Mouse (Mus musculus) lung, embryonic 16.5 days (tissue): Measurements from ENCODE around the gene Tcp11l1. TPM values are rescaled to one million over a fixed set of nuclear protein-coding genes. Genes with fewer than 3 reads are reported as not detected.

Source experiments
- ATAC-seq: fragments of 200-750 bp; cut with Nextera tagmentation; 2 replicates; pipeline ENCODE4 v1.8.0; 2017; ENCODE audit warnings: low read depth, mild to moderate bottlenecking, moderate library complexity
- H3K27ac ChIP-seq: fragments of 300-500 bp; sonication (generic); 2 replicates; pipeline ENCODE4 v1.5.1; 2014; ENCODE audit warnings: mild to moderate bottlenecking, control low read depth, low read length
- H3K27me3 ChIP-seq: fragments of 300-500 bp; sonication (generic); 2 replicates; pipeline ENCODE4 v1.6.1; 2014; ENCODE audit warnings: low read depth, low read length, mixed read lengths; ENCODE audit not compliant: control insufficient read depth, insufficient read depth
- H3K36me3 ChIP-seq: fragments of 300-500 bp; sonication (generic); 2 replicates; pipeline ENCODE4 v1.6.1; 2014; ENCODE audit warnings: low read length; ENCODE audit not compliant: control insufficient read depth, insufficient read depth
- H3K4me1 ChIP-seq: fragments of 300-500 bp; sonication (generic); replicated peaks from 2 replicates; pipeline ENCODE4 v1.6.1; 2014; ENCODE audit warnings: low read length, mixed read lengths; ENCODE audit not compliant: control insufficient read depth, insufficient read depth
- H3K4me2 ChIP-seq: fragments of 300-500 bp; sonication (generic); 2 replicates; pipeline ENCODE4 v1.6.1; 2014; ENCODE audit warnings: low read depth, low read length, control low read depth
- H3K4me3 ChIP-seq: fragments of 300-500 bp; sonication (generic); 2 replicates; pipeline ENCODE4 v1.5.1; 2014; ENCODE audit warnings: mild to moderate bottlenecking, low read length, control low read depth
- H3K9ac ChIP-seq: fragments of 300-500 bp; sonication (generic); 2 replicates; pipeline ENCODE4 v1.6.1; 2014; ENCODE audit warnings: low read length, control low read depth
- H3K9me3 ChIP-seq: fragments of 300-500 bp; sonication (generic); 2 replicates; pipeline ENCODE4 v1.6.1; 2016; ENCODE audit warnings: low read length; ENCODE audit not compliant: control insufficient read depth
- WGBS: fragments of 180-500 bp; shearing (Covaris S2); extraction: QIAGEN DNeasy Blood & Tissue Kit; methylation state at CpG from one replicate; pipeline ENCODE4 v1.1.7; 2014; 5-methylcytosine and 5-hydroxymethylcytosine counted together
- polyA plus RNA-seq: library from polyadenylated mRNA; unstranded; fragments of >200 nt; fragmentation: Nextera tagmentation; extraction: Ambion mirVana; gene quantifications from 2 replicates; pipeline ENCODE4 v1.2.1, GENCODE M21; 2015

The Tcp11l1 gene
- polyA plus RNA-seq, 1 experiment from 2014 or later = 22.8 TPM

- H3K9me3 ChIP-seq = no peaks in the 10 kb centered on the region
- no peak overlapping the region for H3K4me3 ChIP-seq
- H3K27me3 ChIP-seq = no peaks in the 10 kb centered on the region
- ATAC-seq = no peak
- peaks cover 19% of the 10 kb centered on the region for H3K36me3 ChIP-seq
- no peaks in the 10 kb centered on the region for H3K4me1 ChIP-seq
- no peak overlapping the region for H3K27ac ChIP-seq
- no peak overlapping the region for H3K9ac ChIP-seq
- no peak overlapping the region for H3K4me2 ChIP-seq
- 82% methylated on average over 6 of the region's 6 CpGs for WGBS
Observed at GRCm38 (mm10) chr2:104669122-104669804, 42.7 kb downstream of the Tcp11l1 start.

- Histone ChIP-seq H3K27ac (no peak overlapping the region), H3K4me1 (no peaks in the 10 kb centered on the region), H3K27me3 (no peaks in the 10 kb centered on the region), H3K9me3 (no peaks in the 10 kb centered on the region), H3K4me3 (no peak overlapping the region), H3K9ac (no peak overlapping the region), H3K4me2 (no peak overlapping the region), H3K36me3 (peaks cover 38% of the 10 kb centered on the region)
- WGBS = 62% methylated on average over 8 of the region's 8 CpGs
- ATAC-seq = no peak
Observed at GRCm38 (mm10) chr2:104663372-104664100, 48.4 kb downstream of the Tcp11l1 start.

- H3K36me3 ChIP-seq = peaks cover 27% of the 10 kb centered on the region
- no peak for ATAC-seq
- WGBS = 73% methylated on average over 1 of the region's 1 CpGs
Observed at GRCm38 (mm10) chr2:104658659-104659058, 53.3 kb downstream of the Tcp11l1 start.

DNA sequence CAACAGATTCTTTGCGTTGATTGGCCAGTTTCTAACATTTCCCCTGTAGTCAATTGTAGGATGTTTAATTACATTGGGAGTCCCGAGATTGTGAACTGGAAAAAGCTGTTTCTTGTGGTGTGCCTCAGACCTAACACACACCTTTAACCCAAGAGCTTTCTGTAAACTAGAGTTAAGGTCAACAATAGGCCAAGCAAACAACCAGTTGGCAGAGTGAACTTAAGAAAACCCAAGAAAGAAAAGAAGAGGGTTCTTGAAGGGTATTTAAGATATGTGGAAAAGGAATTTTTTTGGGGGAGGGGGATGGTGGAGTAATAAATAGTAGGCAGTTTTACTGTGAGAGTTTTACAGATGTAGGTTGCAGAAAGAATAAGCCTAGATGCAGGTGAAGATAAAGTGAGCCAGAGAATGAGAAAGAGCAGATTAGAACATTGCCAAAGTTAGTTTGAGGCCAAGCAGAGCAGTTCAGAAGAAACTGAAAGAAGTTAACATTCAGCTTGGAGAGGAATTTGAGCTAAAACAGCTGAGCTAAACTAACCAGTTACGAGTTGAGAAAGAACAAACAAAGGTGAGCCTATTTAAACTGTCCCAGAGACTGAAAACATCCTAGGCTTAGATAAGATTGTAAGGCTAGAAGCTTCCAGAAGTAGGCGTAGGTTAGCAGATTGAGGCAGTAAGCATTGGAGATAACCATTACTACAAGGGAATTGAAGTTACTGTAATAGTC is 95.8 kb downstream of the Tcp11l1 start:
- Histone ChIP-seq H3K4me2 (no peak overlapping the region), H3K4me3 (no peak overlapping the region), H3K9me3 (no peaks in the 10 kb centered on the region), H3K36me3 (peaks cover 2% of the 10 kb centered on the region; the same call in 1 of the 2 replicates), H3K4me1 (no peaks in the 10 kb centered on the region), H3K27ac (peak overlapping the region; percentile 48; the same call in 1 of the 2 replicates), H3K9ac (no peak overlapping the region), H3K27me3 (no peaks in the 10 kb centered on the region)
- ATAC-seq = peak; percentile 52; the same call in 1 of the 2 replicates
- 62% methylated on average over 4 of the region's 4 CpGs for WGBS

More at GRCm38 (mm10) chr2:104658659-104659058, 53.3 kb downstream of the Tcp11l1 start:
- H3K9ac ChIP-seq = no peak overlapping the region
- no peaks in the 10 kb centered on the region for H3K27me3 ChIP-seq
- H3K4me1 ChIP-seq = no peaks in the 10 kb centered on the region
- no peak overlapping the region for H3K4me3 ChIP-seq
- H3K27ac ChIP-seq = no peak overlapping the region
- H3K4me2 ChIP-seq = no peak overlapping the region
- no peaks in the 10 kb centered on the region for H3K9me3 ChIP-seq

DNA sequence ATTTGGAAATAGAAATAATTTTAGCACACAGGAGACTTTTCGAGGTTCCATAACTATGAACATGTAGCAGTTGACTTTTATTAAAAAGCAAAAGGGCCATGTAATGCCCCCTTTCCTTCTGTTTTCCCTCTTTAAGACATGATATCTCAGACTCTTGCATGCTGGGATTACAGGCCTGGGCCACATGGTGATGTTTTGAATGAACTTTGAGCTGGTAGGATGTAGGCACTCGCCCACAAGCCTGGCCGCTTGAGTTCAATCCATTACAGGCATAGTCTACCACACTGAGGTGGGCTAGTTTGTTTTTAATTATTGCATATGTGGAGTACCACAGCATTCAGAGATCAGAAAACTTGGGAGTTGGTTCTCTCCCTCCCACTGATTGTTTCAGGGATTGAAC is 97.2 kb downstream of the Tcp11l1 start:
- Histone ChIP-seq H3K9me3 (no peaks in the 10 kb centered on the region), H3K4me2 (no peak overlapping the region), H3K27me3 (no peaks in the 10 kb centered on the region), H3K4me1 (no peaks in the 10 kb centered on the region), H3K27ac (no peak overlapping the region), H3K9ac (no peak overlapping the region), H3K36me3 (peaks cover 2% of the 10 kb centered on the region; the same call in 1 of the 2 replicates), H3K4me3 (no peak overlapping the region)
- 89% methylated on average over 3 of the region's 3 CpGs for WGBS
- ATAC-seq = no peak

Other genes starting within 250 kb of the Tcp11l1 start
- 15.5 and 15.6 TPM in 2 replicates for gene Hipk3, start 217.7 kb downstream of the Tcp11l1 start, polyA plus RNA-seq
- gene Cstf3, start 121.6 kb downstream of the Tcp11l1 start, polyA plus RNA-seq = 55.4 and 60.5 TPM in 2 replicates
- 0.18 and 0.21 TPM in 2 replicates for gene Pin1rt1, start 4.2 kb upstream of the Tcp11l1 start, polyA plus RNA-seq
- 7.5 and 8.0 TPM in 2 replicates for gene Depdc7, start 30.7 kb upstream of the Tcp11l1 start, polyA plus RNA-seq
- 8.3 and 9.3 TPM in 2 replicates for gene Qser1, start 104.6 kb upstream of the Tcp11l1 start, polyA plus RNA-seq
- 2.1 and 2.6 TPM in 2 replicates for gene Prrg4, start 137.7 kb upstream of the Tcp11l1 start, polyA plus RNA-seq
- 6.4 and 7.2 TPM in 2 replicates for gene Ccdc73, start 155.6 kb upstream of the Tcp11l1 start, polyA plus RNA-seq